Mouse (Mus musculus): ENCODE measurements at regions not wholly inside any gene's neighbourhood (a gene's known extent, or its start where the extent isn't known, plus 50 kb on each side); places are given as distances from the start of the nearest gene placed in this dataset.

GRCm38 (mm10) chr12:59821698-59822097, 602.2 kb upstream of the Fbxo33 start:
- TF ChIP-seq CTCF (conservative IDR thresholded peaks at IDR 0.05; ENCODE audit: low read length) (no peak), NANOG (IDR thresholded peaks at IDR 0.05; ENCODE audit: borderline replicate concordance, low read length) (no peak), POU5F1 (IDR thresholded peaks at IDR 0.05; ENCODE audit: borderline replicate concordance, low read length) (no peak)

All from E14TG2a.4 (cell line).